Mouse (Mus musculus): ENCODE measurements at regions not wholly inside any gene's neighbourhood (a gene's known extent, or its start where the extent isn't known, plus 50 kb on each side); places are given as distances from the start of the nearest gene placed in this dataset.

- ATAC-seq: no peak
- 7% methylated on average over 5 of the region's 5 CpGs for WGBS
- DNase-seq: no peak
These were observed 165.5 kb upstream of the Zfhx3 start for GRCm38 (mm10) chr8:107776906-107777305.

GRCm38 (mm10) chr8:107785771-107786170 is 156.7 kb upstream of the Zfhx3 start:
- no peak overlapping the region for H3K4me2 ChIP-seq (ENCODE audit: low read depth)
- no peak for DNase-seq
- H3K27ac ChIP-seq (ENCODE audit: low read depth, low read length): no peak overlapping the region
- H3K27me3 ChIP-seq (ENCODE audit: insufficient read depth, low read length): no peaks in the 10 kb centered on the region
- no peaks in the 10 kb centered on the region for H3K4me1 ChIP-seq (ENCODE audit: insufficient read depth)
- H3K9ac ChIP-seq: no peak overlapping the region
- 75% methylated on average over 5 of the region's 5 CpGs for WGBS
- H3K9me3 ChIP-seq (ENCODE audit: low read length): no peaks in the 10 kb centered on the region
- no peak for ATAC-seq
- H3K36me3 ChIP-seq (ENCODE audit: insufficient read depth): no peaks in the 10 kb centered on the region
- H3K4me3 ChIP-seq (ENCODE audit: low read depth, low read length): no peak overlapping the region
- TF ChIP-seq CTCF (IDR thresholded peaks at IDR 0.05; ENCODE audit: low read depth): no peak

More at GRCm38 (mm10) chr8:107776906-107777305, 165.5 kb upstream of the Zfhx3 start:
- no peak overlapping the region for H3K9ac ChIP-seq
- TF ChIP-seq CTCF (IDR thresholded peaks at IDR 0.05; ENCODE audit: low read depth): no peak
- H3K4me2 ChIP-seq (ENCODE audit: low read depth): no peak overlapping the region
- H3K4me3 ChIP-seq (ENCODE audit: low read depth, low read length): no peak overlapping the region
- H3K27me3 ChIP-seq (ENCODE audit: insufficient read depth, low read length): no peaks in the 10 kb centered on the region
- no peaks in the 10 kb centered on the region for H3K36me3 ChIP-seq (ENCODE audit: insufficient read depth)
- H3K4me1 ChIP-seq (ENCODE audit: insufficient read depth): no peaks in the 10 kb centered on the region
- H3K9me3 ChIP-seq (ENCODE audit: low read length): no peaks in the 10 kb centered on the region
- H3K27ac ChIP-seq (ENCODE audit: low read depth, low read length): no peak overlapping the region

GRCm38 (mm10) chr8:107792286-107792685 is 150.2 kb upstream of the Zfhx3 start:
- 96% methylated on average over 3 of the region's 3 CpGs for WGBS

GRCm38 (mm10) chr8:107814931-107815330 is 127.5 kb upstream of the Zfhx3 start:
- Histone ChIP-seq H3K27ac (ENCODE audit: low read depth, low read length) (no peak overlapping the region), H3K9me3 (ENCODE audit: low read length) (no peaks in the 10 kb centered on the region), H3K36me3 (ENCODE audit: insufficient read depth) (no peaks in the 10 kb centered on the region), H3K4me3 (ENCODE audit: low read depth, low read length) (no peak overlapping the region), H3K4me1 (ENCODE audit: insufficient read depth) (no peaks in the 10 kb centered on the region), H3K4me2 (ENCODE audit: low read depth) (no peak overlapping the region), H3K27me3 (ENCODE audit: insufficient read depth, low read length) (no peaks in the 10 kb centered on the region), H3K9ac (no peak overlapping the region)
- no peak for TF ChIP-seq CTCF (IDR thresholded peaks at IDR 0.05; ENCODE audit: low read depth)
- no peak for DNase-seq
- ATAC-seq: no peak
- WGBS: 52% methylated on average over 14 of the region's 14 CpGs

More at GRCm38 (mm10) chr8:107792286-107792685, 150.2 kb upstream of the Zfhx3 start:
- DNase-seq (no peak), ATAC-seq (no peak)
- no peaks in the 10 kb centered on the region for H3K36me3 ChIP-seq (ENCODE audit: insufficient read depth)
- no peak overlapping the region for H3K9ac ChIP-seq
- no peak overlapping the region for H3K4me2 ChIP-seq (ENCODE audit: low read depth)
- no peak overlapping the region for H3K27ac ChIP-seq (ENCODE audit: low read depth, low read length)
- H3K4me3 ChIP-seq (ENCODE audit: low read depth, low read length): no peak overlapping the region
- no peaks in the 10 kb centered on the region for H3K9me3 ChIP-seq (ENCODE audit: low read length)
- no peak for TF ChIP-seq CTCF (IDR thresholded peaks at IDR 0.05; ENCODE audit: low read depth)
- H3K27me3 ChIP-seq (ENCODE audit: insufficient read depth, low read length): no peaks in the 10 kb centered on the region; the same call in 1 of the 2 replicates
- no peaks in the 10 kb centered on the region for H3K4me1 ChIP-seq (ENCODE audit: insufficient read depth)

- Histone ChIP-seq H3K4me3 (ENCODE audit: low read depth, low read length) (no peak overlapping the region), H3K4me1 (ENCODE audit: insufficient read depth) (no peaks in the 10 kb centered on the region), H3K27ac (ENCODE audit: low read depth, low read length) (no peak overlapping the region), H3K9ac (no peak overlapping the region), H3K27me3 (ENCODE audit: insufficient read depth, low read length) (no peaks in the 10 kb centered on the region), H3K4me2 (ENCODE audit: low read depth) (no peak overlapping the region), H3K36me3 (ENCODE audit: insufficient read depth) (no peaks in the 10 kb centered on the region), H3K9me3 (ENCODE audit: low read length) (no peaks in the 10 kb centered on the region)
- 25% methylated on average over 3 of the region's 3 CpGs for WGBS
- DNase-seq (peak; percentile 70), ATAC-seq (no peak)
- TF ChIP-seq CTCF (IDR thresholded peaks at IDR 0.05; ENCODE audit: low read depth): peak; percentile 67
These were observed 126.7 kb upstream of the Zfhx3 start for GRCm38 (mm10) chr8:107815775-107816174.

GRCm38 (mm10) chr8:107817796-107818195 is 124.6 kb upstream of the Zfhx3 start:
- no peak for ATAC-seq
- H3K4me2 ChIP-seq (ENCODE audit: low read depth): no peak overlapping the region
- no peak overlapping the region for H3K27ac ChIP-seq (ENCODE audit: low read depth, low read length)
- no peak overlapping the region for H3K4me3 ChIP-seq (ENCODE audit: low read depth, low read length)
- DNase-seq: no peak
- no peaks in the 10 kb centered on the region for H3K9me3 ChIP-seq (ENCODE audit: low read length)
- TF ChIP-seq CTCF (IDR thresholded peaks at IDR 0.05; ENCODE audit: low read depth): no peak
- no peaks in the 10 kb centered on the region for H3K36me3 ChIP-seq (ENCODE audit: insufficient read depth)
- H3K9ac ChIP-seq: no peak overlapping the region
- H3K27me3 ChIP-seq (ENCODE audit: insufficient read depth, low read length): peaks cover 4% of the 10 kb centered on the region; the same call in 1 of the 2 replicates
- no peaks in the 10 kb centered on the region for H3K4me1 ChIP-seq (ENCODE audit: insufficient read depth)
- WGBS: 86% methylated on average over 9 of the region's 9 CpGs

- H3K9ac ChIP-seq: no peak overlapping the region
- H3K4me2 ChIP-seq (ENCODE audit: low read depth): no peak overlapping the region
- peaks cover 4% of the 10 kb centered on the region; the same call in 1 of the 2 replicates for H3K27me3 ChIP-seq (ENCODE audit: insufficient read depth, low read length)
- no peaks in the 10 kb centered on the region for H3K9me3 ChIP-seq (ENCODE audit: low read length)
- WGBS: 2% methylated on average over 8 of the region's 8 CpGs
- H3K27ac ChIP-seq (ENCODE audit: low read depth, low read length): no peak overlapping the region
- ATAC-seq (peak; percentile 12; the same call in 1 of the 2 replicates), DNase-seq (no peak)
- no peak overlapping the region for H3K4me3 ChIP-seq (ENCODE audit: low read depth, low read length)
- H3K4me1 ChIP-seq (ENCODE audit: insufficient read depth): peaks cover 3% of the 10 kb centered on the region; the same call in 1 of the 2 replicates
- no peak for TF ChIP-seq CTCF (IDR thresholded peaks at IDR 0.05; ENCODE audit: low read depth)
- no peaks in the 10 kb centered on the region for H3K36me3 ChIP-seq (ENCODE audit: insufficient read depth)
These were observed 122.2 kb upstream of the Zfhx3 start for GRCm38 (mm10) chr8:107820174-107820760.
